23 mouse cellular contexts compared by ENCODE assay signal in genomic region chr5:62160528-62160927, GRCm38 (mm10).
DNase-seq lines count a peak whose midpoint lies in the region; ATAC-seq and TF ChIP-seq lines count a peak whose summit lies in the region.
"Had no signal": no experiment of that assay in that cellular context is flagged by ENCODE, and none has a peak within 500 bp of the region (broad histone marks: within the 10 kb centered on the region; RNA-seq: fewer than 3 reads in every experiment).

No protein-coding gene starts in this region.

- H3K27ac ChIP-seq in limb, embryonic 14.5 days (replicated peaks; ENCODE audit: low read depth, low read length) = no peak overlapping the region
- no peak overlapping the region for H3K27ac ChIP-seq in limb, embryonic 10.5 days
- H3K27ac ChIP-seq: lung, embryonic 15.5 days; macrophage; midbrain, embryonic 12.5 days; neural tube, embryonic 15.5 days had no signal

- no peaks in the 10 kb centered on the region for H3K9me3 ChIP-seq in limb, embryonic 14.5 days (ENCODE audit: control insufficient read depth, low read length)
- H3K9me3 ChIP-seq in limb, embryonic 10.5 days (replicated peaks) = no peaks in the 10 kb centered on the region
- H3K9me3 ChIP-seq: heart, embryonic 12.5 days; lung, embryonic 15.5 days; midbrain, embryonic 12.5 days; neural tube, embryonic 15.5 days had no signal

- no peak overlapping the region for H3K4me3 ChIP-seq in limb, embryonic 14.5 days (replicated peaks; ENCODE audit: low read length)
- H3K4me3 ChIP-seq in limb, embryonic 10.5 days = no peak overlapping the region
- H3K4me3 ChIP-seq: heart, embryonic 12.5 days; lung, embryonic 15.5 days; midbrain, embryonic 12.5 days; myocyte; neural tube, embryonic 15.5 days had no signal

- TF ChIP-seq POLR2A in limb, embryonic 14.5 days (IDR thresholded peaks at IDR 0.05; ENCODE audit: borderline replicate concordance, extremely low read depth, insufficient read depth, insufficient read length) = no peak

- no peaks in the 10 kb centered on the region for H3K27me3 ChIP-seq in limb, embryonic 14.5 days (ENCODE audit: control insufficient read depth, insufficient read depth, low read length)
- H3K27me3 ChIP-seq in limb, embryonic 10.5 days (ENCODE audit: low read depth, poor library complexity, severe bottlenecking) = no peaks in the 10 kb centered on the region
- H3K27me3 ChIP-seq: CH12.LX; heart, embryonic 12.5 days; lung, embryonic 15.5 days; midbrain, embryonic 12.5 days; neural tube, embryonic 15.5 days had no signal

- no peak overlapping the region for H3K9ac ChIP-seq in limb, embryonic 14.5 days (ENCODE audit: low read depth, low read length, severe bottlenecking)
- H3K9ac ChIP-seq: heart, embryonic 12.5 days; lung, embryonic 15.5 days; midbrain, embryonic 12.5 days; neural tube, embryonic 15.5 days had no signal

- H3K4me2 ChIP-seq in limb, embryonic 14.5 days (replicated peaks; ENCODE audit: low read depth, low read length, severe bottlenecking) = no peak overlapping the region
- H3K4me2 ChIP-seq: heart, embryonic 12.5 days; liver, embryonic 11.5 days; lung, embryonic 15.5 days; midbrain, embryonic 12.5 days; neural tube, embryonic 15.5 days had no signal

- no peaks in the 10 kb centered on the region for H3K4me1 ChIP-seq in limb, embryonic 14.5 days (ENCODE audit: control insufficient read depth, insufficient read depth, low read length)
- H3K4me1 ChIP-seq in limb, embryonic 10.5 days = no peaks in the 10 kb centered on the region
- H3K4me1 ChIP-seq: heart, embryonic 12.5 days; lung, embryonic 15.5 days; midbrain, embryonic 12.5 days; neural tube, embryonic 15.5 days had no signal

- no peak for ATAC-seq in limb, embryonic 14.5 days (ENCODE audit: low FRiP score, low read depth)
- ATAC-seq: hindbrain, embryonic 16.5 days; intestine, postnatal 0 days had no signal

- H3K36me3 ChIP-seq in limb, embryonic 14.5 days (ENCODE audit: control insufficient read depth, insufficient read depth, low read length) = no peaks in the 10 kb centered on the region
- no peaks in the 10 kb centered on the region for H3K36me3 ChIP-seq in limb, embryonic 10.5 days
- H3K36me3 ChIP-seq: heart, embryonic 12.5 days; lung, embryonic 15.5 days; midbrain, embryonic 12.5 days; neural tube, embryonic 15.5 days had no signal

- WGBS in limb, embryonic 14.5 days = 62% methylated on average over 2 of the region's 2 CpGs
- WGBS in limb, embryonic 10.5 days = 88% methylated on average over 2 of the region's 2 CpGs

- DNase-seq in cerebellum, postnatal 10 days = peak; percentile 32 to 45
- DNase-seq in cerebellum, postnatal 4 days (ENCODE audit: low spot score in 2 of 2) = no peak
- peak; percentile 2 to 14 for DNase-seq in frontal cortex, postnatal 36 days (ENCODE audit: low spot score in 2 of 2)
- DNase-seq in frontal cortex, postnatal 25 days (ENCODE audit: low spot score in 2 of 2) = no peak
- peak; percentile 3 for DNase-seq in limb, embryonic 14.5 days (ENCODE audit: low spot score)
- no peak for DNase-seq in limb, embryonic 10.5 days (ENCODE audit: low spot score)
- DNase-seq in layer of hippocampus, adult 9-10 months (ENCODE audit: low spot score) = peak; percentile 22
- no peak for DNase-seq in spleen, postnatal 4 days (ENCODE audit: low spot score in 2 of 2)
- DNase-seq: adrenal gland, adult 8-10 months; cerebellum, adult 8-10 months; embryo, embryonic 11 days; heart, postnatal 36 days; thymus, adult 2 months had no signal

Comparison
In these comparisons a context has a peak if more than half of its experiments do, and no peak if none do; other contexts are left out.
1. DNase-seq: peak in cerebellum, postnatal 10 days (2 of 2), frontal cortex, postnatal 36 days (2 of 2), limb, embryonic 14.5 days (single experiment) and layer of hippocampus, adult 9-10 months (single experiment); none in cerebellum, postnatal 4 days (0 of 2), frontal cortex, postnatal 25 days (0 of 2), limb, embryonic 10.5 days (single experiment) and spleen, postnatal 4 days (0 of 2).